Mouse (Mus musculus): Measurements from ENCODE around the gene Aup1.

DNA sequence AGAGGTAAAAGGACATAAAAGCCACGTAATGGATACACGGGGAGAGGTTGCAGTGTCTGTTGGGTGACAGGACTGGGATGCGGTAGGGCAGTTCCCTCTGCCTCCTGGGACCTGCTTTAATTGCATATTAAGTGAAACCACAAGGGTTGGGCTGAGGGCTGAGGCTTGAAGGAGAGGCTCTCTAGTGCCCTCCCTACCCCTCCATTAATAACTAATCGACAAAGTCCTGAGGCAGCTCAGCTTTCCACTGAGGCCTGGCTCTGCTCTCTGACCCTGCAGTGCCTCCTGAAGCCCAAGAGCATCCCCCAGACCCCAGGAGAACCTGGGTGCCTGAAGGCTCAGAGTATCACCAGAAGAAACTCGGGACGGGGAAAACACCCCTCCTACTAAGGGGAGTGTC is 30.2 kb downstream of the Aup1 start:
- TF ChIP-seq POLR2A (IDR thresholded peaks at IDR 0.05; ENCODE audit: control insufficient read depth, extremely low read depth, insufficient read depth, low read length, poor library complexity) (no peak), CTCF (IDR thresholded peaks at IDR 0.05; ENCODE audit: borderline replicate concordance, control insufficient read depth, extremely low read depth, insufficient read depth, low read length, poor library complexity) (no peak)
